Mouse (Mus musculus) G1E (cell line): ENCODE results near the gene Itsn1. TPM values are rescaled to one million over a fixed set of nuclear protein-coding genes. Genes with fewer than 3 reads are reported as not detected.

Experiments
- ATAC-seq: 2 replicates; pipeline ENCODE4 v1.8.0; 2016; ENCODE audit warnings: mild to moderate bottlenecking; ENCODE audit not compliant: insufficient number of reproducible peaks, poor library complexity, low FRiP score, severe bottlenecking; ENCODE audit errors: extremely low read depth
- DNase-seq: peaks from one replicate; pipeline ENCODE4 v3.0.0; 2012; ENCODE audit warnings: low spot score
- H3K27me3 ChIP-seq: 2 replicates; pipeline ENCODE4 v1.6.1; 2012; ENCODE audit warnings: mild to moderate bottlenecking, low read length, inconsistent platforms; ENCODE audit not compliant: insufficient read depth
- H3K36me3 ChIP-seq: replicated peaks from 2 replicates; pipeline ENCODE3; 2012; ENCODE audit warnings: mild to moderate bottlenecking, inconsistent platforms
- H3K4me1 ChIP-seq: 2 replicates; pipeline ENCODE4 v1.6.1; 2012; ENCODE audit warnings: low read depth, low read length, inconsistent platforms, mixed read lengths; ENCODE audit not compliant: insufficient read depth
- H3K4me3 ChIP-seq: 2 replicates; pipeline ENCODE4 v1.5.1; 2012; ENCODE audit warnings: low read depth, mild to moderate bottlenecking, inconsistent platforms, low read length, moderate library complexity, mixed read lengths
- H3K9me3 ChIP-seq: replicated peaks from 2 replicates; pipeline ENCODE4 v1.6.1; 2012; ENCODE audit warnings: inconsistent platforms
- CTCF ChIP-seq: IDR thresholded peaks from 2 replicates; pipeline ENCODE4 v1.5.1; 2012; ENCODE audit warnings: low read depth, low read length, inconsistent platforms, mixed read lengths
- GATA1 ChIP-seq: IDR thresholded peaks from 2 replicates; pipeline ENCODE4 v1.6.1; 2012; ENCODE audit warnings: borderline replicate concordance, low read length, inconsistent platforms, mixed read lengths
- GATA2 ChIP-seq: IDR thresholded peaks from 2 replicates; pipeline ENCODE4 v1.6.1; 2012; ENCODE audit warnings: low read depth, low read length, inconsistent platforms, borderline replicate concordance
- POLR2AphosphoS5 ChIP-seq: IDR thresholded peaks from 2 replicates; pipeline ENCODE4 v1.6.1; 2012; ENCODE audit warnings: low read depth, low read length, inconsistent platforms; ENCODE audit not compliant: insufficient replicate concordance
- TAL1 ChIP-seq: conservative IDR thresholded peaks from 2 replicates; pipeline ENCODE4 v1.6.1; 2012; ENCODE audit warnings: low read depth, low read length, inconsistent platforms, mixed read lengths
- polyA plus RNA-seq: library from polyadenylated mRNA; stranded (reverse); fragments of >175 nt; gene quantifications from 2 replicates; pipeline ENCODE4 v1.2.3, GENCODE M21; 2012
- total RNA-seq, 2 experiments: library from RNA; stranded (forward) in 1 of 2; stranded (reverse) in 1 of 2; fragments of 200-1000 nt in 1 of 2; fragments of >200 nt in 1 of 2; fragmentation: Nextera tagmentation in 1 of 2; gene quantifications; 2 replicates each; pipeline ENCODE4 v1.2.3; 2014 to 2017

Itsn1 gene
- total and polyA plus RNA-seq, 3 experiments = 19.9 to 64.8 (median 32.6) TPM

DNA sequence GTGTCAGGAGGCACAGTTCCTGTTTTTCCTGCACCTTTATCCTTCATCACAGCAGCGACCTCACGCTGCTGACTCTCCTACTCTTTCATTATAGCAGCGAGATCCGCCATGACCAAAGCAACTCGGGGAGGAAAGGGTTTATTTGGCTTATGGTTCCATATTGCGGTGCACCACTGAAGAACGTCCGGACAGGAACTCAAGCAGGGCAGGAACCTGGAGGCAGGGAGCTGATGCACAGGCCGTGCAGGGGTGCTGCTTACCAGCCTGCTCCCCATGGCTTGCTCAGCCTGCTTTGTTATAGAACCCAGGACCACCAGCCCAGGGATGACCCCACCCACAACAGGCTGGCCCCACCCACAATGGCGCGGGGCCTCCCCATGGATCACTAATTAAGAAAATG, 162.1 kb downstream of the Itsn1 start:
- H3K27me3 ChIP-seq = peaks cover 76% of the 10 kb centered on the region
- TF ChIP-seq TAL1 = no peak
- no peak for TF ChIP-seq GATA1
- no peak for TF ChIP-seq GATA2
- H3K4me1 ChIP-seq = peaks cover 17% of the 10 kb centered on the region
- DNase-seq = no peak
- no peaks in the 10 kb centered on the region for H3K9me3 ChIP-seq
- no peak for ATAC-seq
- no peaks in the 10 kb centered on the region for H3K36me3 ChIP-seq
- no peak overlapping the region for H3K4me3 ChIP-seq

- Histone ChIP-seq H3K4me1 (peaks cover 7% of the 10 kb centered on the region), H3K27me3 (peaks cover 60% of the 10 kb centered on the region), H3K36me3 (no peaks in the 10 kb centered on the region), H3K4me3 (no peak overlapping the region), H3K9me3 (no peaks in the 10 kb centered on the region)
- DNase-seq = no peak
- no peak for TF ChIP-seq POLR2AphosphoS5
- TF ChIP-seq TAL1 = no peak
- no peak for TF ChIP-seq CTCF
- TF ChIP-seq GATA1 = no peak
- no peak for TF ChIP-seq GATA2
- no peak for ATAC-seq
These were observed 167.3 kb downstream of the Itsn1 start for GRCm38 (mm10) chr16:91896426-91896830.

DNA sequence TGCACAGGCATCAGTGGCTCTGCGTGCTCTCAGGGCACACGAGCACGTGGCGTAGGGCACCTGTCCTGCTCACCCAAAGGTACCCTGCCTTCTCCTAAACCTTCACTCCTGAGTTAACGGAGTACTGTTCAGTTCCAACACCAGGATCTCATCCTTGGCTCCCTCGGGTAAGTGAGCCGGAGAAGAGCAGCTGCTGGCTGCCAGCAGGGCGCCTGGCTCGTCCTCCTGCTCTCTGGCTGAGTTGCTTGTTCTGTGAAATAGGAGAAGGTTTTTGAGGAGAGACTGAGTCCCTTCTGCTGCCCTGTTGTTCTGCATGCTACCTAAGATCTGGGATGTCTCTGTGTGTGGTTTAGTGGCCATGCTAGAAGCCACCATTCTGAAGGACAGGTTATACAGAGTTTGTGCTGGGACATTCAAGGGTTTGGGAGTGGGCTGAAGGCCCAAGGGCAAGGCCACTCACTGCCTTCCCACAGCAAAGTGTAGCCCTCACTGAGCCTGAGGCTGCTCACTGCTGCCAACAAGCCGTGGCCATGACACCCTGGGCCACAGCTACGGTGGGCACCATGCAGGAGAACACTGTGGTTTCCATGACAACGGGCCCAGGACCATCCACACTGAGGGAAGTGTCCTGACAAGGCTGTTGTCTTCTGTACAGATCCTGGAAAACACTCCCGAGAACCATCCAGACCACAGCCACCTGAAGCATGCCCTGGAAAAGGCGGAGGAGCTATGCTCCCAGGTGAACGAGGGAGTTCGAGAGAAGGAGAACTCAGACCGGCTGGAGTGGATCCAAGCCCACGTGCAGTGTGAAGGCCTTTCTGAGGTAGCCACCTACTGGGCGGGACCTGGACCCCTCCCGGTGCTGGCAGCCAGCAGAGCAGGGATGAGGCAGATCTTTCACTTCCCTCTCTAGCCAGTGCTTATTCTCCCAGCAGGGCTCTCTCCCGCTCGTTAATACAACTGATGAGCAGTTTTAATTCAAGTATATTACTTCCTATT, 170.1 kb downstream of the Itsn1 start:
- H3K4me1 ChIP-seq = peaks cover 7% of the 10 kb centered on the region
- peaks cover 5% of the 10 kb centered on the region for H3K9me3 ChIP-seq
- no peaks in the 10 kb centered on the region for H3K36me3 ChIP-seq
- no peak for DNase-seq
- no peak overlapping the region for H3K4me3 ChIP-seq
- H3K27me3 ChIP-seq = peaks cover 37% of the 10 kb centered on the region
- TF ChIP-seq TAL1 = no peak
- TF ChIP-seq GATA1 = no peak
- no peak for TF ChIP-seq CTCF
- no peak for TF ChIP-seq GATA2
- no peak for TF ChIP-seq POLR2AphosphoS5
- ATAC-seq = no peak

DNA sequence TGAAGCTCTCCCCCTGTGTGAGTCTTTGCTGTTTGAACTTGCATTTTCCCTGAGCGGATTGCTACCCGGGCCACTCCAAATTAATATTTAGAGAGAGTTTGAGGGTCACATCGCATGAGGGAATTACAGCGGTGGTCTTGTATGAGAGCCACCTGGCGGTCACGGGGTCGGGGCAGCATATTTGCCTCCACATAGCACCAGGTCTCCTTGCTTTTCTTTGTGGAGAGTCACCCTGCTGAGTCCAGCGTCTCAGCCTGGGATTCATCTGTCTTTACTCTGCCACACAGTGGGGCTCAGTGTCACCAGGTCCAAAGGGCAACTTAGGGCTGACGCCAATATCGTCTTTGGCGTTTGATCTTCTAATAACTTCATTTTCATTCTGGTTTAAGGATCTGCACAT, 171.2 kb downstream of the Itsn1 start:
- Histone ChIP-seq H3K27me3 (peaks cover 26% of the 10 kb centered on the region), H3K4me1 (peaks cover 5% of the 10 kb centered on the region), H3K9me3 (peaks cover 6% of the 10 kb centered on the region), H3K4me3 (no peak overlapping the region), H3K36me3 (no peaks in the 10 kb centered on the region)
- ATAC-seq (no peak), DNase-seq (no peak)
- no peak for TF ChIP-seq GATA1
- no peak for TF ChIP-seq TAL1
- no peak for TF ChIP-seq GATA2
- TF ChIP-seq POLR2AphosphoS5 = no peak
- TF ChIP-seq CTCF = no peak

- peaks cover 24% of the 10 kb centered on the region for H3K27me3 ChIP-seq
- no peaks in the 10 kb centered on the region for H3K36me3 ChIP-seq
- peaks cover 11% of the 10 kb centered on the region for H3K4me1 ChIP-seq
- H3K9me3 ChIP-seq = peaks cover 6% of the 10 kb centered on the region
- ATAC-seq (no peak), DNase-seq (no peak)
- no peak for TF ChIP-seq POLR2AphosphoS5
- H3K4me3 ChIP-seq = no peak overlapping the region
These were observed 174.9 kb downstream of the Itsn1 start for GRCm38 (mm10) chr16:91903801-91904506.

GRCm38 (mm10) chr16:91905127-91905860, 176.2 kb downstream of the Itsn1 start:
- Histone ChIP-seq H3K9me3 (peaks cover 6% of the 10 kb centered on the region), H3K36me3 (no peaks in the 10 kb centered on the region), H3K27me3 (peaks cover 29% of the 10 kb centered on the region), H3K4me3 (no peak overlapping the region), H3K4me1 (peaks cover 6% of the 10 kb centered on the region; the same call in 1 of the 2 replicates)
- no peak for TF ChIP-seq CTCF
- no peak for TF ChIP-seq GATA2
- no peak for ATAC-seq
- DNase-seq = no peak
